Mouse (Mus musculus) neural tube, embryonic 10.5 days (tissue): ENCODE measurements at regions not wholly inside any gene's neighbourhood (a gene's known extent, or its start where the extent isn't known, plus 50 kb on each side); places are given as distances from the start of the nearest gene placed in this dataset.

Experiments
- DNase-seq: peaks from one replicate; pipeline ENCODE4 v3.0.0-alpha.2; 2017; ENCODE audit warnings: low spot score; ENCODE audit errors: extremely low spot score

DNA sequence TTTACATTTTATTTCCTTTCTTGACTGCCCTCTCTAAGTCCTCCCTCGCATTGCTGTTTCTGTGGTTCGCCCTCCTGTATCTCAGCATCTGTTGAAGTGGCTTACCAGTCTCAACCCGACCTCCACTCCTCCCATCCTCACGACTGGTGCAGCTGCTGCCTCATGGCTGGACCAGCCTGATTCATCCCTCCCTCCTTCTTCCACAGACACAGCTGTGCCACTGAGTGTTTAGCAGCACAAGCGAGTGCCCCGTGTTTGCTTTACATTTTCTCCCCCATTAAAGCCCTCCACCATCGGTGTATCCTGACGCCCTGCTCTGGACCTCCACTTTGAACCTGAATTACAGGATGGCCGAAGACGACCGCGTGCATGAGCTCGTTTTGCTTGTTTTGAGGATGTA lies 80.0 kb upstream of the Rbms3 start:
- DNase-seq: no peak

DNA sequence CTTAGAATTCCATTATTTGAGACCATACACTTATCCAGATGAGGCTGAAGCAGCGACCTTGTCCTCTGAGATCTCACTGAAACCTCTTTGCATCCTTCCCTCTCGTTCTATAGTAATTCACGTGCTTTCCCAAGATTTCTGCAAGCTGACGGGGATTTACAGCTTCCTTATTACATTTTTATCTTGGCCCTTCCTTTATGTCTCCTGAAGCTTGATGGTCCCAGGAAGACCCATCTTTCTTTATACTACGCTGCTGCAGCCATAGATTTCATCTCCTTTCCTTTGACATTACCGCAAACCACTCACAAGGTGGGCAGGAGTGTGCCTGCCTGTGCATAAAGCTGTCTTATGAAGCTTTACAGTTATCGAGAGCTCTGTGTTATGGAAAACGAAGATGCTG lies 63.3 kb upstream of the Rbms3 start:
- no peak for DNase-seq

DNA sequence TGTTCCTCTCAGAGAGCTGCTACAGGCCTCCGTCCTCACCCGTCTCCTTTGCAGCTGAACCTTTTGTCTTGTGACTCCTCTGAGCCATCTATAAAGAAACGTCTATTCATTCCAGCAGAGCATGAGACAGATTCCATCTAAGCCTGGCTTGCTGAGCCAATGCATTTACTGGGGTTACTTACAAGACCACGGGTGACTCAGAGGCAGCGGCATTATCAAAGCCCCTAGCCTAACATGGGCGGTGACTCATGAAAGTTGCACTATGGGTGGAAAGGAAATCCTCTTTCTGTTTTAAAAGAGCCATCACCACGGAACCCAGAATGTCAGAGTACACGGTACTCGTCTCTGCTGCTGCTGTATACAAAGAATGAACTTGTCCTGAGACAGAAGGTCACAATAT lies 62.8 kb upstream of the Rbms3 start:
- DNase-seq: no peak

DNA sequence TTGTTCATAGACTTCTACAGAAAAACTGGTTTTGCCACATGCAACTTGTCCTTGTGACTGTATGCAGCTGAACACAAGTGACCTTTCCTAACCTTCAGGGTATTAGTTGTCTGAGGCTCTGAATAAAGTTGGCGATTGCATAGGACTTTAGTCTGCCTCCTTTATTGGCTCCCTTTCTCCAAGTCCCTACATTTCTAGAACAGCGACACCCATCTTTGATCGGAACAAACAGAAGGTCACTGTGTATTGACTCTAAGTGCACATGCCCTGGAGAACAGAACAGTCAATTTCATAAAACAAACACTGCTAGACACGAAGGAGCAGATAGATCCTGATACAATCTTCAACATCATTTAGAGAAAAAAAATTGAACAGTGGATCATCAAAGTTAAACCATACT lies 60.2 kb upstream of the Rbms3 start:
- DNase-seq: no peak
